Comparison of ENCODE assay signal across 8 mouse cellular contexts in the genomic region with DNA sequence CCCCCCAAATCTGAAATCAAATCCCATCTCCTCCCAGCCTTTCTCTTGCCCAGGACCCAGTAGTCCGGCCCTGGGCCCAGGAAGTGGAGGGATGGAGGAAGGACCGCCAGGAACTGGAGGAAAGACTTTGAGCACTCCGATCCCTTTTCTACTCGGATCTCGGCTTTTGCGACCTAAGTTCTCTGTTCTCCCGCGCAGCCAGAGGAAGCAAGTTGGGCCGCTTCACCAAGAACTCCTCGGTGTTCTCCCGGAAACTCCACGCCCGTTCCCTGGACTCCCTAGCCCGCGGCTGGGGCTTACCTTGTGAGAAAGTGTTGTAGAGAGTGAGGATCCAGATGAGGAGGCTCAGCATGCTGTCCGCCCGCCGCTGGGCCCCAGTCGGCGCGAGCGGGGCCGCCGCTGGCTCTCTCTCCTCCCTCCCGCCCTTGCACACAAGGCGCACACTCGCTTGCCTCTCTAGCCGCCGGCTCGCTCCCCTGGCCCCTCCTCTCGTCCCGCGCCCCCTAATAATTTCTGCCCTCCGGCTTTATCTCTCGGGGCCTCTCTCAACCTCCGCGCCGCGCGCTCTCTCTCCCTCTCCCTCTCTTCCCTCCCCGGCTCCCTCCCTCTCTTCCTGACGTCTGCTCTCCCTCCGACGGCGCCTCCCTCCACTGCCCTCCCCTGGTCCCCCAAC. TPM values are rescaled to one million over a fixed set of nuclear protein-coding genes. Genes with fewer than 3 reads are reported as not detected.
DNase-seq lines count a peak whose midpoint lies in the region; ATAC-seq lines count a peak whose summit lies in the region.

A gene (minus strand): TSS at position 652 of the 673 bp plus-strand sequence.

- no peaks in the 10 kb centered on the region for H3K9me3 ChIP-seq in embryonic facial prominence, embryonic 11.5 days (replicated peaks; ENCODE audit: control insufficient read depth, low read length)
- no peaks in the 10 kb centered on the region for H3K9me3 ChIP-seq in lung, embryonic 15.5 days

- peak within 1 kb of the TSS; percentile 59 for H3K4me3 ChIP-seq in embryonic facial prominence, embryonic 11.5 days (ENCODE audit: low read depth, low read length)
- peak within 1 kb of the TSS; percentile 75 for H3K4me3 ChIP-seq in lung, embryonic 15.5 days

- H3K4me1 ChIP-seq in embryonic facial prominence, embryonic 11.5 days (ENCODE audit: control insufficient read depth, insufficient read depth, low read length) = peaks cover 9% of the 10 kb centered on the region
- peaks cover 48% of the 10 kb centered on the region for H3K4me1 ChIP-seq in lung, embryonic 15.5 days

- H3K27ac ChIP-seq in embryonic facial prominence, embryonic 11.5 days (replicated peaks; ENCODE audit: low read depth, low read length) = peak within 1 kb of the TSS; percentile 80
- peak within 1 kb of the TSS; percentile 91 for H3K27ac ChIP-seq in lung, embryonic 15.5 days

- no peaks in the 10 kb centered on the region for H3K36me3 ChIP-seq in embryonic facial prominence, embryonic 11.5 days (replicated peaks; ENCODE audit: control insufficient read depth, insufficient read depth, low read depth, low read length)
- no peaks in the 10 kb centered on the region for H3K36me3 ChIP-seq in lung, embryonic 15.5 days

- H3K27me3 ChIP-seq in embryonic facial prominence, embryonic 11.5 days (ENCODE audit: control insufficient read depth, insufficient read depth, low read length) = no peaks in the 10 kb centered on the region
- H3K27me3 ChIP-seq in lung, embryonic 15.5 days = no peaks in the 10 kb centered on the region

- DNase-seq in right cerebral cortex, adult 18-20 months = peak; percentile 59
- DNase-seq in right cerebral cortex, postnatal 25 days = no peak
- DNase-seq in embryonic facial prominence, embryonic 11.5 days (ENCODE audit: low spot score) = peak; percentile 92
- DNase-seq in heart, adult 9 months (ENCODE audit: low spot score in 2 of 2) = peak; percentile 83 to 84
- peak; percentile 18 to 36 for DNase-seq in kidney, adult 8-10 months
- DNase-seq in ovary, postnatal 14 days (ENCODE audit: low spot score) = peak; percentile 68
- peak; percentile 62 to 82 for DNase-seq in urinary bladder, postnatal 36 days (ENCODE audit: low spot score in 2 of 2)

- peak within 1 kb of the TSS; percentile 86 for H3K4me2 ChIP-seq in embryonic facial prominence, embryonic 11.5 days (ENCODE audit: low read depth, low read length)
- peak within 1 kb of the TSS; percentile 85 for H3K4me2 ChIP-seq in lung, embryonic 15.5 days

- ATAC-seq in embryonic facial prominence, embryonic 11.5 days (replicated peaks; ENCODE audit: insufficient number of reproducible peaks, low FRiP score, low TSS enrichment, low read depth) = peak; percentile 87
- ATAC-seq in lung, embryonic 15.5 days (ENCODE audit: borderline replicate concordance, extremely low read depth, low FRiP score, low TSS enrichment) = peak; percentile 90

- H3K9ac ChIP-seq in embryonic facial prominence, embryonic 11.5 days (replicated peaks; ENCODE audit: low read length) = peak within 1 kb of the TSS; percentile 89
- H3K9ac ChIP-seq in lung, embryonic 15.5 days = peak within 1 kb of the TSS; percentile 68

- under 1% methylated on average over 45 of the region's 45 CpGs for WGBS in embryonic facial prominence, embryonic 11.5 days
- WGBS in lung, embryonic 15.5 days = under 1% methylated on average over 34 of the region's 45 CpGs

RNA-seq across cellular contexts. Expression of the gene that starts here (rescaled TPM):
- polyA plus RNA-seq in embryonic facial prominence, embryonic 11.5 days (2014; fragmentation: Nextera tagmentation; extraction: Ambion mirVana) = 12.0 and 13.4 TPM in 2 replicates
- polyA plus RNA-seq in lung, embryonic 15.5 days (2015; fragmentation: Nextera tagmentation; extraction: Ambion mirVana) = 20.7 and 23.0 TPM in 2 replicates
